Mouse (Mus musculus) forebrain, postnatal 0 days (tissue): ENCODE measurements around the gene Fam69b. TPM values are rescaled to one million over a fixed set of nuclear protein-coding genes. Genes with fewer than 3 reads are reported as not detected.
A peak's percentile ranks its signal among the peaks of the same experiment; 100 is the strongest.

Experiments used
- ATAC-seq: fragments of 200-750 bp; cut with Nextera tagmentation; 2 replicates; pipeline ENCODE4 v1.8.0; 2017; ENCODE audit warnings: mild to moderate bottlenecking, moderate library complexity
- DNase-seq: peaks from one replicate; pipeline ENCODE4 v3.0.0-alpha.2; 2015
- H3K27ac ChIP-seq: fragments of 300-500 bp; sonication (generic); 2 replicates; pipeline ENCODE4 v1.5.1; 2014; ENCODE audit warnings: low read depth, mild to moderate bottlenecking, antibody characterized with exemption, low read length, moderate library complexity, mixed read lengths
- H3K27me3 ChIP-seq: fragments of 300-500 bp; sonication (generic); 2 replicates; pipeline ENCODE4 v1.6.1; 2014; ENCODE audit warnings: mild to moderate bottlenecking, low read length, mixed read lengths; ENCODE audit not compliant: insufficient read depth
- H3K36me3 ChIP-seq: fragments of 300-500 bp; sonication (generic); 2 replicates; pipeline ENCODE4 v1.6.1; 2014; ENCODE audit warnings: mild to moderate bottlenecking, moderate library complexity; ENCODE audit not compliant: insufficient read depth
- H3K4me1 ChIP-seq: fragments of 300-500 bp; sonication (generic); 2 replicates; pipeline ENCODE4 v1.6.1; 2014; ENCODE audit warnings: antibody characterized with exemption; ENCODE audit not compliant: insufficient read depth
- H3K4me2 ChIP-seq: fragments of 300-500 bp; sonication (generic); 2 replicates; pipeline ENCODE4 v1.6.1; 2014; ENCODE audit warnings: low read depth, mild to moderate bottlenecking, moderate library complexity
- H3K4me3 ChIP-seq: fragments of 300-500 bp; sonication (generic); 2 replicates; pipeline ENCODE4 v1.5.1; 2014; ENCODE audit warnings: low read depth, low read length, mixed read lengths
- H3K9ac ChIP-seq: fragments of 300-500 bp; sonication (generic); 2 replicates; pipeline ENCODE4 v1.6.1; 2014; ENCODE audit warnings: mild to moderate bottlenecking
- H3K9me3 ChIP-seq: fragments of 300-500 bp; sonication (generic); 2 replicates; pipeline ENCODE4 v1.6.1; 2016; ENCODE audit warnings: low read length
- CTCF ChIP-seq: sonication (generic); IDR thresholded peaks from 2 replicates; pipeline ENCODE4 v1.5.1; 2016; ENCODE audit warnings: antibody characterized with exemption, control low read depth, low read depth
- WGBS: fragments of 180-500 bp; shearing (Covaris S2); extraction: QIAGEN DNeasy Blood & Tissue Kit; methylation state at CpG from one replicate; pipeline ENCODE4 v1.1.7; 2014; 5-methylcytosine and 5-hydroxymethylcytosine counted together
- polyA plus RNA-seq: library from polyadenylated mRNA; unstranded; fragments of >200 nt; fragmentation: Nextera tagmentation; extraction: Ambion mirVana; gene quantifications from 2 replicates; pipeline ENCODE4 v1.2.1, GENCODE M21; 2015
- total RNA-seq: library from RNA; depleted of rRNA; stranded (reverse); fragments of >200 nt; gene quantifications from 2 replicates; pipeline ENCODE4 v1.2.3, GENCODE M21; 2014

Fam69b gene
- total and polyA plus RNA-seq, 2 experiments from 2014 or later, result 143 to 193 TPM

DNA sequence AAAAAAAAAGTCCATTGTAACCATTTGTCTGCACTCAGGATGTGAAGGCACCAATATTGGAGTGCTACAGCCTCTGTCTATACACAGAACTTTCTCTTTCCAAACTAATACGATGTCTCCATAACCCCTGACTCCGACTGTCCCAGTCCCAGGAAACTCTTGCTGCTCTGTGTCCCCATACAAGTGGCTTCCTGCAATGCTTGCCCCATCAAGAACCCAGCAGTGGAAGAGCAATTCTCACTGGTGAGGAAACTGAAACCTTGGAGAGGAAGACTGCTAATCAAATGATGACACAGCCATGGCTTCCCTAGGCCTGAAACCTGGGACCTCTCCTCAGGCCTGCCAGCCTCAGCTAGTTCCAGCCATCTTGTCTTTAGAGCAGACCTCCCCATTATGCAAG, 30.4 kb upstream of the Fam69b start:
- H3K4me1 ChIP-seq, result no peaks in the 10 kb centered on the region
- no peak overlapping the region for H3K4me2 ChIP-seq
- no peak for ATAC-seq
- H3K27me3 ChIP-seq, result peaks cover under 1% of the 10 kb centered on the region; the same call in 1 of the 2 replicates
- H3K4me3 ChIP-seq, result no peak overlapping the region
- no peak for TF ChIP-seq CTCF
- DNase-seq, result no peak
- 91% methylated on average over 2 of the region's 2 CpGs for WGBS
- H3K36me3 ChIP-seq, result no peaks in the 10 kb centered on the region
- H3K9ac ChIP-seq, result no peak overlapping the region
- no peaks in the 10 kb centered on the region for H3K9me3 ChIP-seq
- H3K27ac ChIP-seq, result no peak overlapping the region

DNA sequence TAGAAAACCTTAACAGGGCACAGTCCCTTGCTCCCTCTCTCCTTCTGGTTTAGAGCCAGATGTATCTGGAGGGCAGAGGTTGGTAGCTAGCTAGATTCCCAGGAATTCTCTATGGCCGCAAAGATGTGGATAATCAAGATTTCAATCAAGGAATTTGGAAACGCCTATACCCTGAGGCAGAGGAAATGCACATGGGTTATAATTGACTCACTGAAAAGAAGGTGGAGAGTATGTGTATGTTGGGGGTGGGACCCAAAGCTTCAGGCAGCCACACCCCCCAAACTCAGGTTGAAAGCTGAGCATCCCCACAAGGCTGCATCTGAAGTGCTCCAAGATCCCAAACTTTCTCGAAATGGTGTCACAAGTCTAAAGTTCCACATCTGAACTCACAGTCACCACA, 29.8 kb upstream of the Fam69b start:
- DNase-seq (no peak), ATAC-seq (no peak)
- no peak overlapping the region for H3K4me3 ChIP-seq
- no peak overlapping the region for H3K27ac ChIP-seq
- no peak for TF ChIP-seq CTCF
- 88% methylated on average over 3 of the region's 3 CpGs for WGBS
- H3K36me3 ChIP-seq, result no peaks in the 10 kb centered on the region
- no peaks in the 10 kb centered on the region for H3K4me1 ChIP-seq
- H3K27me3 ChIP-seq, result peaks cover 7% of the 10 kb centered on the region; the same call in 1 of the 2 replicates
- H3K4me2 ChIP-seq, result no peak overlapping the region
- H3K9me3 ChIP-seq, result no peaks in the 10 kb centered on the region
- no peak overlapping the region for H3K9ac ChIP-seq

- DNase-seq (no peak), ATAC-seq (no peak)
- H3K4me3 ChIP-seq, result no peak overlapping the region
- WGBS, result 86% methylated on average over 4 of the region's 4 CpGs
- peaks cover 14% of the 10 kb centered on the region; the same call in 1 of the 2 replicates for H3K27me3 ChIP-seq
- no peak overlapping the region for H3K9ac ChIP-seq
- H3K4me2 ChIP-seq, result no peak overlapping the region
- no peak overlapping the region for H3K27ac ChIP-seq
- no peaks in the 10 kb centered on the region for H3K4me1 ChIP-seq
- no peaks in the 10 kb centered on the region for H3K9me3 ChIP-seq
- H3K36me3 ChIP-seq, result no peaks in the 10 kb centered on the region
- TF ChIP-seq CTCF, result no peak
Measured at GRCm38 (mm10) chr2:26599965-26600364, 28.3 kb upstream of the Fam69b start.

DNA sequence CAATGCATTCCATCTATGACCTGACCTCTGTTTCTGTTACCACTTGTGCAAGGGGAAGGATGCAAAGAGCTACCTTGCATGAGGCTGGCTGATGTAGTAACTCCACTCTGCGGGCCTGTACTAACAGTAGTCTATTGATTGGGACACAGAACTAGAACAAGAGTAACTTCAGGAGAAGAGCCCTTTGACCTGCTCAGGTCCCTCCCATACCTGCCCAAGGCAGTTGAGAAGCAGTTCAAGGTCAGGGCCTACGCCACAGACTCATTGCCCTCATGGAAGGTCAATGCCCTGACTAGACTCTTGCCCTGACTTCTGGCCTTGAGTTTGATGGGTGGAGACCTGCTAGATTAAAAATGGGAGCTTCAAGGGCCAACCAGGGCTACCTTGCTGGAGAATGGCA, 27.6 kb upstream of the Fam69b start:
- Histone ChIP-seq H3K27ac (no peak overlapping the region), H3K4me3 (no peak overlapping the region), H3K36me3 (no peaks in the 10 kb centered on the region), H3K27me3 (peaks cover 14% of the 10 kb centered on the region; the same call in 1 of the 2 replicates), H3K9me3 (no peaks in the 10 kb centered on the region), H3K4me1 (no peaks in the 10 kb centered on the region), H3K9ac (no peak overlapping the region), H3K4me2 (no peak overlapping the region)
- no peak for DNase-seq
- 95% methylated on average over 2 of the region's 2 CpGs for WGBS
- no peak for ATAC-seq
- TF ChIP-seq CTCF, result no peak

DNA sequence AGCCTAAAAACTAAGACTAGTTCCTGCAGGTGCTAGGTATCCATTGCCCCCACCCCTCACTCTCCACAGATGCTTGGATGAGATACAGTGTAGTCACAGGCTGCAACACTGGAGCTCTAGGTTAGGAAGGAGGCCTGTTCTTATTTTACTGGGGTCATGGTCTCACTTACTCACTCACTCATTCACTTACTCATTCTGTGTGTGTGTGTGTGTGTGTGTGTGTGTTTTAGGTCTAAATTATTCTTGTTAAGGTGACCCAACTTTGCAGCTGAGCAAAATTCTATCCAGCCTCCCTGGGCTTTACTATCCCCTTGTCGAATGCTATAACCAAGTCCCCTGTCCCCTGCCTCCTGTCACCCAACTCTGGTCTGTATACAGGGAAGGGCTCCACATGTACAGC, 26.7 kb upstream of the Fam69b start:
- no peak for TF ChIP-seq CTCF
- Histone ChIP-seq H3K9me3 (no peaks in the 10 kb centered on the region), H3K36me3 (no peaks in the 10 kb centered on the region), H3K4me1 (no peaks in the 10 kb centered on the region), H3K27me3 (peaks cover 14% of the 10 kb centered on the region; the same call in 1 of the 2 replicates), H3K27ac (no peak overlapping the region), H3K4me2 (no peak overlapping the region), H3K9ac (no peak overlapping the region), H3K4me3 (no peak overlapping the region)
- DNase-seq (no peak), ATAC-seq (no peak)
- 97% methylated on average over 1 of the region's 1 CpGs for WGBS

- Histone ChIP-seq H3K4me3 (no peak overlapping the region), H3K9me3 (no peaks in the 10 kb centered on the region), H3K27ac (no peak overlapping the region), H3K36me3 (no peaks in the 10 kb centered on the region), H3K9ac (no peak overlapping the region), H3K4me2 (no peak overlapping the region), H3K27me3 (peaks cover 14% of the 10 kb centered on the region; the same call in 1 of the 2 replicates), H3K4me1 (no peaks in the 10 kb centered on the region)
- WGBS, result 87% methylated on average over 5 of the region's 5 CpGs
- DNase-seq, result no peak
- no peak for TF ChIP-seq CTCF
- ATAC-seq, result no peak
Measured at GRCm38 (mm10) chr2:26602631-26603030, 25.6 kb upstream of the Fam69b start.

DNA sequence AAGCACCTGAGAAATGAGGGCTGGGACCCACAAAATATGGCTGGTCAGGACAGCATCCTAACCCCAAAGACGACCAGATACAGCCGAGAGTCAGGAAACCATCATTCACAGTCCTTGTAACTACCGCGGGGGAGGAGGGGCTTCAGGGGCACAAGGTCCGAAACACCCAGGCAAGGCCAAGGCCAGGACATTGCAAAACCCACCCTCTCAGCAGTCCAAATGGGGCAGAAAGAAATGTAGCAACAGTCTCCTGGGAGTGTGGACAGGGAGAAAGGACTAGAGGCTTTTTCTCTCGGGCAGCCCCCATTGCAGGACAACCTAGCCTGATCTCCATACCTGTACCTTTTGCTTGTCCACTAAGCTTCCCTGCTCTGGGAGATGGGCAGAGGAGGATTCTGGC, 25.1 kb upstream of the Fam69b start:
- H3K27ac ChIP-seq, result no peak overlapping the region
- H3K4me1 ChIP-seq, result no peaks in the 10 kb centered on the region
- peak overlapping the region; percentile 54 for H3K9ac ChIP-seq
- ATAC-seq (no peak), DNase-seq (no peak)
- peak overlapping the region; percentile 83 for H3K4me2 ChIP-seq
- TF ChIP-seq CTCF, result no peak
- H3K27me3 ChIP-seq, result peaks cover 14% of the 10 kb centered on the region; the same call in 1 of the 2 replicates
- WGBS, result 31% methylated on average over 6 of the region's 6 CpGs
- H3K9me3 ChIP-seq, result no peaks in the 10 kb centered on the region
- H3K36me3 ChIP-seq, result no peaks in the 10 kb centered on the region
- H3K4me3 ChIP-seq, result peak overlapping the region; percentile 56
